Mouse (Mus musculus) spleen, adult 2 months (tissue): ENCODE measurements around the gene Mkrn1.

Experiments
- CTCF ChIP-seq: fragments of 200-500 bp; IDR thresholded peaks from 2 replicates; pipeline ENCODE4 v1.5.1; 2011; ENCODE audit warnings: mild to moderate bottlenecking, inconsistent platforms; ENCODE audit not compliant: insufficient read depth, insufficient read length, insufficient replicate concordance; ENCODE audit errors: extremely low read depth
- POLR2A ChIP-seq: fragments of 200-500 bp; IDR thresholded peaks from 2 replicates; pipeline ENCODE4 v1.6.1; 2011; ENCODE audit warnings: low read depth, low read length, inconsistent platforms

GRCm38 (mm10) chr6:39445801-39446572 lies 25.7 kb upstream of the Mkrn1 start:
- no peak for TF ChIP-seq POLR2A
- TF ChIP-seq CTCF: no peak
